9 mouse cellular contexts compared by ENCODE assay signal in genomic region chr15:31447121-31447520, GRCm38 (mm10). TPM values are rescaled to one million over a fixed set of nuclear protein-coding genes. Genes with fewer than 3 reads are reported as not detected.
A peak's percentile ranks its signal among the peaks of the same experiment; 100 is the strongest.
DNase-seq lines count a peak whose midpoint lies in the region; ATAC-seq and TF ChIP-seq lines count a peak whose summit lies in the region.
"Had no signal": no experiment of that assay in that cellular context is flagged by ENCODE, and none has a peak within 500 bp of the region (broad histone marks: within the 10 kb centered on the region; RNA-seq: fewer than 3 reads in every experiment).

No protein-coding gene starts in this region.

- peak; percentile 83 for TF ChIP-seq CTCF in gastrocnemius, adult 2 months (IDR thresholded peaks at IDR 0.05)
- no peak for TF ChIP-seq CTCF in G1E (IDR thresholded peaks at IDR 0.05; ENCODE audit: low read depth, low read length)

- H3K36me3 ChIP-seq in G1E (replicated peaks): no peaks in the 10 kb centered on the region
- H3K36me3 ChIP-seq in midbrain, embryonic 16.5 days (ENCODE audit: control insufficient read depth, insufficient read depth, low read length): no peaks in the 10 kb centered on the region
- H3K36me3 ChIP-seq: limb, embryonic 12.5 days had no signal

- peak overlapping the region; percentile 41 for H3K27ac ChIP-seq in gastrocnemius, adult 2 months
- H3K27ac ChIP-seq in midbrain, embryonic 16.5 days (ENCODE audit: low read length): no peak overlapping the region
- H3K27ac ChIP-seq: limb, embryonic 12.5 days had no signal

- peaks cover 36% of the 10 kb centered on the region for H3K4me1 ChIP-seq in G1E (ENCODE audit: insufficient read depth, low read depth, low read length)
- peaks cover 3% of the 10 kb centered on the region; the same call in 1 of the 2 replicates for H3K4me1 ChIP-seq in midbrain, embryonic 16.5 days (ENCODE audit: control insufficient read depth, insufficient read depth, low read length)

- H3K9ac ChIP-seq in midbrain, embryonic 16.5 days (ENCODE audit: low read depth, low read length): no peak overlapping the region
- H3K9ac ChIP-seq: limb, embryonic 12.5 days had no signal

- H3K27me3 ChIP-seq in G1E (ENCODE audit: insufficient read depth, low read length): peaks cover 16% of the 10 kb centered on the region
- no peaks in the 10 kb centered on the region for H3K27me3 ChIP-seq in midbrain, embryonic 16.5 days (ENCODE audit: control insufficient read depth, insufficient read depth, low read depth, low read length)
- H3K27me3 ChIP-seq: limb, embryonic 12.5 days had no signal

- intact Hi-C loops in gastrocnemius, adult 2 months (cut with DNase I): loop anchor here (1.0 to 10.0 kb wide), 2 partner anchors 82 to 132 kb away; partner anchors contain the start of gene Ankrd33b

- 38% methylated on average over 7 of the region's 7 CpGs for whole genome bisulfite sequencing in midbrain, embryonic 16.5 days

- no peaks in the 10 kb centered on the region for H3K9me3 ChIP-seq in G1E (replicated peaks)
- H3K9me3 ChIP-seq in midbrain, embryonic 16.5 days (replicated peaks; ENCODE audit: control insufficient read depth, low read length, poor library complexity, severe bottlenecking): no peaks in the 10 kb centered on the region
- H3K9me3 ChIP-seq: limb, embryonic 12.5 days had no signal

- no peak for ATAC-seq in G1E (ENCODE audit: extremely low read depth, insufficient number of reproducible peaks, low FRiP score, poor library complexity, severe bottlenecking)
- ATAC-seq in hematopoietic stem cell, adult 5-6 weeks (replicated peaks in 1 of 2; ENCODE audit: insufficient read depth in 1 of 2, low FRiP score in 2 of 2, low TSS enrichment in 1 of 2, low read depth in 1 of 2, poor library complexity in 2 of 2, severe bottlenecking in 2 of 2): peak; percentile 76 to 88
- ATAC-seq in midbrain, embryonic 16.5 days: peak; percentile 75

- no peak for DNase-seq in gastrocnemius, adult 2 months
- no peak for DNase-seq in gastrocnemius, postnatal 25 days
- DNase-seq in G1E (ENCODE audit: low spot score): peak; percentile 15
- DNase-seq in embryo, embryonic 9.5 days (ENCODE audit: extremely low spot score): peak; percentile 31
- peak; percentile 60 for DNase-seq in left cerebral cortex, adult 11 months (ENCODE audit: low spot score)
- DNase-seq in spleen, adult 12 weeks (ENCODE audit: low spot score): no peak

- peak overlapping the region; percentile 40 for H3K4me2 ChIP-seq in midbrain, embryonic 16.5 days (ENCODE audit: low read length)
- H3K4me2 ChIP-seq: limb, embryonic 12.5 days had no signal

- peak overlapping the region; percentile 28 for H3K4me3 ChIP-seq in gastrocnemius, adult 2 months
- H3K4me3 ChIP-seq in G1E (ENCODE audit: low read depth, low read length): no peak overlapping the region
- H3K4me3 ChIP-seq in midbrain, embryonic 16.5 days (ENCODE audit: low read depth, low read length): no peak overlapping the region
- H3K4me3 ChIP-seq: limb, embryonic 12.5 days had no signal

RNA-seq across cellular contexts. Expression of gene Ropn1l, which starts 6.4 kb away (rescaled TPM):
- not detected for total RNA-seq in gastrocnemius, adult 2 months (2021)
- not detected for total RNA-seq in gastrocnemius, postnatal 25 days (2021)
- total RNA-seq in G1E (2014; fragmentation: Nextera tagmentation) (0.90 TPM in 1 of 2 replicates, not detected in the other), G1E (2017) (1.1 and 3.8 TPM in 2 replicates)
- 1.4 and 1.5 TPM in 2 replicates for polyA plus RNA-seq in G1E (2012)
- total RNA-seq in hematopoietic stem cell, adult 5-6 weeks (2017): 3.4 TPM in 1 of 2 replicates, not detected in the other
- polyA plus RNA-seq in midbrain, embryonic 16.5 days (2015; fragmentation: Nextera tagmentation; extraction: Ambion mirVana): 2.0 and 2.5 TPM in 2 replicates

Comparison
In these comparisons a context has a peak if more than half of its experiments do, and no peak if none do; other contexts are left out.
1. DNase-seq: peak in G1E (single experiment), embryo, embryonic 9.5 days (single experiment) and left cerebral cortex, adult 11 months (single experiment); none in gastrocnemius, adult 2 months (single experiment), gastrocnemius, postnatal 25 days (single experiment) and spleen, adult 12 weeks (single experiment).